In genomic region chr17:30805511-30806059, GRCm38 (mm10) we compare ENCODE assay signal across 20 mouse cellular contexts.
DNase-seq lines count a peak whose midpoint lies in the region; ATAC-seq lines count a peak whose summit lies in the region.
"Had no signal": no experiment of that assay in that cellular context is flagged by ENCODE, and none has a peak within 500 bp of the region (broad histone marks: within the 10 kb centered on the region; RNA-seq: fewer than 3 reads in every experiment).

No protein-coding gene starts in this region.

- H3K4me2 ChIP-seq in forebrain, embryonic 12.5 days = peak overlapping the region; percentile 2; the same call in 1 of the 2 replicates
- H3K4me2 ChIP-seq in forebrain, embryonic 11.5 days (ENCODE audit: low read depth, low read length, severe bottlenecking) = no peak overlapping the region
- no peak overlapping the region for H3K4me2 ChIP-seq in forebrain, embryonic 15.5 days (replicated peaks)
- peak overlapping the region; percentile 29 for H3K4me2 ChIP-seq in hindbrain, embryonic 15.5 days
- peak overlapping the region; percentile 5; the same call in 1 of the 2 replicates for H3K4me2 ChIP-seq in midbrain, embryonic 15.5 days
- H3K4me2 ChIP-seq in kidney, embryonic 14.5 days (replicated peaks; ENCODE audit: low read depth, low read length) = no peak overlapping the region
- H3K4me2 ChIP-seq: heart, embryonic 13.5 days had no signal

- H3K4me1 ChIP-seq in forebrain, embryonic 12.5 days = peaks cover 40% of the 10 kb centered on the region
- H3K4me1 ChIP-seq in forebrain, embryonic 11.5 days (replicated peaks; ENCODE audit: control insufficient read depth, insufficient read depth, low read length) = peaks cover 2% of the 10 kb centered on the region; the same call in 1 of the 2 replicates
- H3K4me1 ChIP-seq in forebrain, embryonic 15.5 days = peaks cover 34% of the 10 kb centered on the region
- peaks cover 38% of the 10 kb centered on the region for H3K4me1 ChIP-seq in hindbrain, embryonic 15.5 days (replicated peaks)
- peaks cover 40% of the 10 kb centered on the region for H3K4me1 ChIP-seq in midbrain, embryonic 15.5 days
- no peaks in the 10 kb centered on the region for H3K4me1 ChIP-seq in kidney, embryonic 14.5 days (ENCODE audit: control insufficient read depth, insufficient read depth, low read length)
- H3K4me1 ChIP-seq: megakaryocyte, embryonic 14.5 days had no signal

- H3K9me3 ChIP-seq in forebrain, embryonic 12.5 days = no peaks in the 10 kb centered on the region
- H3K9me3 ChIP-seq in forebrain, embryonic 11.5 days (ENCODE audit: control insufficient read depth, low read length) = no peaks in the 10 kb centered on the region; the same call in 1 of the 2 replicates
- no peaks in the 10 kb centered on the region for H3K9me3 ChIP-seq in forebrain, embryonic 15.5 days
- no peaks in the 10 kb centered on the region for H3K9me3 ChIP-seq in hindbrain, embryonic 15.5 days
- no peaks in the 10 kb centered on the region for H3K9me3 ChIP-seq in midbrain, embryonic 15.5 days
- H3K9me3 ChIP-seq in kidney, embryonic 14.5 days (ENCODE audit: control insufficient read depth, low read length) = no peaks in the 10 kb centered on the region
- H3K9me3 ChIP-seq: heart, embryonic 13.5 days had no signal

- H3K9ac ChIP-seq in forebrain, embryonic 12.5 days = no peak overlapping the region
- H3K9ac ChIP-seq in forebrain, embryonic 11.5 days (ENCODE audit: low read length) = no peak overlapping the region
- H3K9ac ChIP-seq in forebrain, embryonic 15.5 days (replicated peaks) = no peak overlapping the region; the same call in 1 of the 2 replicates
- H3K9ac ChIP-seq in hindbrain, embryonic 15.5 days = no peak overlapping the region
- H3K9ac ChIP-seq in midbrain, embryonic 15.5 days = no peak overlapping the region
- H3K9ac ChIP-seq in kidney, embryonic 14.5 days (ENCODE audit: low read depth, low read length) = no peak overlapping the region
- H3K9ac ChIP-seq: heart, embryonic 13.5 days; liver, postnatal 0 days had no signal

- no peak overlapping the region for H3K4me3 ChIP-seq in forebrain, embryonic 12.5 days (replicated peaks)
- H3K4me3 ChIP-seq in forebrain, embryonic 11.5 days (ENCODE audit: low read depth, low read length) = no peak overlapping the region
- no peak overlapping the region for H3K4me3 ChIP-seq in forebrain, embryonic 15.5 days
- H3K4me3 ChIP-seq in hindbrain, embryonic 15.5 days = no peak overlapping the region
- H3K4me3 ChIP-seq in midbrain, embryonic 15.5 days = no peak overlapping the region
- no peak overlapping the region for H3K4me3 ChIP-seq in kidney, embryonic 14.5 days (ENCODE audit: low read length)
- H3K4me3 ChIP-seq: heart, embryonic 13.5 days; megakaryocyte, embryonic 14.5 days had no signal

- no peaks in the 10 kb centered on the region for H3K27me3 ChIP-seq in forebrain, embryonic 12.5 days
- no peaks in the 10 kb centered on the region for H3K27me3 ChIP-seq in forebrain, embryonic 11.5 days (ENCODE audit: control insufficient read depth, insufficient read depth, low read length)
- H3K27me3 ChIP-seq in forebrain, embryonic 15.5 days = no peaks in the 10 kb centered on the region
- no peaks in the 10 kb centered on the region for H3K27me3 ChIP-seq in hindbrain, embryonic 15.5 days
- no peaks in the 10 kb centered on the region for H3K27me3 ChIP-seq in midbrain, embryonic 15.5 days (replicated peaks)
- H3K27me3 ChIP-seq in kidney, embryonic 14.5 days (ENCODE audit: control insufficient read depth, insufficient read depth, low read length) = no peaks in the 10 kb centered on the region
- H3K27me3 ChIP-seq: heart, embryonic 13.5 days had no signal

- 33% methylated on average over 12 of the region's 12 CpGs for WGBS in forebrain, embryonic 12.5 days
- WGBS in forebrain, embryonic 11.5 days = 43% methylated on average over 12 of the region's 12 CpGs
- 24% methylated on average over 12 of the region's 12 CpGs for WGBS in forebrain, embryonic 15.5 days
- WGBS in hindbrain, embryonic 15.5 days = 15% methylated on average over 12 of the region's 12 CpGs
- WGBS in midbrain, embryonic 15.5 days = 20% methylated on average over 12 of the region's 12 CpGs
- 36% methylated on average over 12 of the region's 12 CpGs for WGBS in kidney, embryonic 14.5 days

- peak overlapping the region; percentile 57 for H3K27ac ChIP-seq in forebrain, embryonic 12.5 days
- no peak overlapping the region for H3K27ac ChIP-seq in forebrain, embryonic 11.5 days (ENCODE audit: low read depth, low read length)
- peak overlapping the region; percentile 66 for H3K27ac ChIP-seq in forebrain, embryonic 15.5 days (replicated peaks)
- H3K27ac ChIP-seq in hindbrain, embryonic 15.5 days (replicated peaks) = peak overlapping the region; percentile 73
- peak overlapping the region; percentile 72 for H3K27ac ChIP-seq in midbrain, embryonic 15.5 days
- no peak overlapping the region for H3K27ac ChIP-seq in kidney, embryonic 14.5 days (ENCODE audit: low read depth, low read length)
- H3K27ac ChIP-seq: heart, embryonic 13.5 days had no signal

- H3K36me3 ChIP-seq in forebrain, embryonic 12.5 days (replicated peaks) = no peaks in the 10 kb centered on the region
- no peaks in the 10 kb centered on the region for H3K36me3 ChIP-seq in forebrain, embryonic 11.5 days (ENCODE audit: control insufficient read depth, insufficient read depth, low read length)
- no peaks in the 10 kb centered on the region for H3K36me3 ChIP-seq in forebrain, embryonic 15.5 days
- H3K36me3 ChIP-seq in hindbrain, embryonic 15.5 days = no peaks in the 10 kb centered on the region
- H3K36me3 ChIP-seq in midbrain, embryonic 15.5 days (replicated peaks) = no peaks in the 10 kb centered on the region
- H3K36me3 ChIP-seq in kidney, embryonic 14.5 days (ENCODE audit: control insufficient read depth, insufficient read depth, low read length) = no peaks in the 10 kb centered on the region
- H3K36me3 ChIP-seq: heart, embryonic 13.5 days had no signal

- ATAC-seq in forebrain, embryonic 12.5 days (ENCODE audit: low FRiP score) = no peak
- ATAC-seq in forebrain, embryonic 11.5 days (replicated peaks; ENCODE audit: low FRiP score) = no peak
- ATAC-seq in forebrain, embryonic 15.5 days (replicated peaks) = no peak
- ATAC-seq in hindbrain, embryonic 15.5 days (ENCODE audit: low FRiP score, low read depth) = no peak
- ATAC-seq in midbrain, embryonic 15.5 days (replicated peaks) = peak; percentile 17; the same call in 1 of the 2 replicates
- no peak for ATAC-seq in kidney, embryonic 14.5 days (ENCODE audit: low FRiP score, low TSS enrichment)
- ATAC-seq: CD4-positive, CD25-positive, alpha-beta regulatory T cell, adult 4 months; liver, postnatal 0 days had no signal

- no peak for DNase-seq in forebrain, embryonic 11.5 days (ENCODE audit: low spot score)
- DNase-seq in right cerebral cortex, postnatal 4 days = no peak
- DNase-seq in adrenal gland, adult 8-10 months = no peak
- DNase-seq: adrenal gland, adult 2 months; cerebellum, adult 11-12 months; gastrocnemius, postnatal 36 days; heart, postnatal 36 days; kidney, adult 2 months; kidney, postnatal 25 days; liver; liver, postnatal 0 days; lung, postnatal 14 days had no signal

Comparison
In these comparisons a context has a peak if more than half of its experiments do, and no peak if none do; other contexts are left out.
1. H3K27ac ChIP-seq: peak in forebrain, embryonic 12.5 days (single experiment), forebrain, embryonic 15.5 days (single experiment), hindbrain, embryonic 15.5 days (single experiment) and midbrain, embryonic 15.5 days (single experiment); none in forebrain, embryonic 11.5 days (single experiment) and kidney, embryonic 14.5 days (single experiment).
2. H3K4me2 ChIP-seq: peak in forebrain, embryonic 12.5 days (single experiment), hindbrain, embryonic 15.5 days (single experiment) and midbrain, embryonic 15.5 days (single experiment); none in forebrain, embryonic 11.5 days (single experiment), forebrain, embryonic 15.5 days (single experiment) and kidney, embryonic 14.5 days (single experiment).